Mouse (Mus musculus) heart, postnatal 0 days (tissue): Measurements from ENCODE around the gene Tpd52l1.

ENCODE experiments used
- CTCF ChIP-seq: IDR thresholded peaks from 2 replicates; pipeline ENCODE4 v1.5.1; 2016; ENCODE audit warnings: antibody characterized with exemption, control low read depth, low read depth
- EP300 ChIP-seq: IDR thresholded peaks from 2 replicates; pipeline ENCODE4 v1.6.1; 2016; ENCODE audit warnings: antibody characterized with exemption, low read depth

- TF ChIP-seq CTCF (no peak), EP300 (no peak)
Observed at GRCm38 (mm10) chr10:31465424-31465823, 19.7 kb upstream of the Tpd52l1 start.
